Mouse (Mus musculus): ENCODE results near the gene Vmn2r86. TPM values are rescaled to one million over a fixed set of nuclear protein-coding genes. Genes with fewer than 3 reads are reported as not detected.

Gene Vmn2r86
- polyA plus RNA-seq (2014; fragmentation: Illumina TruSeq; extraction: RNeasy Lipid Tissue Mini Kit (QIAGEN cat#74804)), result not detected

GRCm38 (mm10) chr10:130455950-130456349 lies at the start of gene Vmn2r86:
Gene Vmn2r86 (minus strand): TSS chr10:130456050.

GRCm38 (mm10) chr10:130497296-130497695 lies 41.4 kb upstream of the Vmn2r86 start, which contains the start of gene Vmn2r87:
Gene Vmn2r87 (minus strand): TSS chr10:130497396.

GRCm38 (mm10) chr10:130429603-130430002 lies 26.2 kb downstream of the Vmn2r86 start, which contains the start of gene Vmn2r85:
Gene Vmn2r85 (minus strand): TSS chr10:130429703.

GRCm38 (mm10) chr10:130394232-130394631 lies 61.6 kb downstream of the Vmn2r86 start, which contains the start of gene Vmn2r84:
Gene Vmn2r84 (minus strand): TSS chr10:130394332.

Other genes with a start within 250 kb of the Vmn2r86 start
- gene Olfr827, start 241.6 kb downstream of the Vmn2r86 start, polyA plus RNA-seq (2014; fragmentation: Illumina TruSeq; extraction: RNeasy Lipid Tissue Mini Kit (QIAGEN cat#74804)), result not detected
- gene Neurod4, start 175.8 kb downstream of the Vmn2r86 start, polyA plus RNA-seq (2014; fragmentation: Illumina TruSeq; extraction: RNeasy Lipid Tissue Mini Kit (QIAGEN cat#74804)), result not detected
- gene Tespa1, start 133.2 kb downstream of the Vmn2r86 start, polyA plus RNA-seq (2014; fragmentation: Illumina TruSeq; extraction: RNeasy Lipid Tissue Mini Kit (QIAGEN cat#74804)), result 0.63 TPM
- gene Vmn2r84, start 61.7 kb downstream of the Vmn2r86 start, polyA plus RNA-seq (2014; fragmentation: Illumina TruSeq; extraction: RNeasy Lipid Tissue Mini Kit (QIAGEN cat#74804)), result not detected
- not detected for gene Vmn2r85, start 26.3 kb downstream of the Vmn2r86 start, polyA plus RNA-seq (2014; fragmentation: Illumina TruSeq; extraction: RNeasy Lipid Tissue Mini Kit (QIAGEN cat#74804))
- not detected for gene Vmn2r87, start 41.3 kb upstream of the Vmn2r86 start, polyA plus RNA-seq (2014; fragmentation: Illumina TruSeq; extraction: RNeasy Lipid Tissue Mini Kit (QIAGEN cat#74804))

Data from ovary, adult 10 weeks (tissue).